Mouse (Mus musculus) limb, embryonic 14.5 days (tissue): ENCODE measurements at regions not wholly inside any gene's neighbourhood (a gene's known extent, or its start where the extent isn't known, plus 50 kb on each side); places are given as distances from the start of the nearest gene placed in this dataset.
A peak's percentile ranks its signal among the peaks of the same experiment; 100 is the strongest.

Source experiments
- ATAC-seq: fragments of 200-750 bp; cut with Nextera tagmentation; 2 replicates; pipeline ENCODE4 v1.8.0; 2017; ENCODE audit warnings: low read depth, moderate number of reproducible peaks, moderate TSS enrichment; ENCODE audit not compliant: low FRiP score
- DNase-seq: peaks from one replicate; pipeline ENCODE4 v3.0.0-alpha.2; 2015; ENCODE audit warnings: low spot score
- H3K27ac ChIP-seq: fragments of 300-500 bp; sonication (generic); replicated peaks from 2 replicates; pipeline ENCODE4 v1.5.1; 2014; ENCODE audit warnings: low read depth, mild to moderate bottlenecking, low read length, moderate library complexity, mixed read lengths
- H3K27me3 ChIP-seq: fragments of 300-500 bp; sonication (generic); 2 replicates; pipeline ENCODE4 v1.6.1; 2014; ENCODE audit warnings: low read length, mixed read lengths; ENCODE audit not compliant: control insufficient read depth, insufficient read depth
- H3K36me3 ChIP-seq: fragments of 300-500 bp; sonication (generic); 2 replicates; pipeline ENCODE4 v1.6.1; 2014; ENCODE audit warnings: mild to moderate bottlenecking, low read length, moderate library complexity, mixed read lengths; ENCODE audit not compliant: control insufficient read depth, insufficient read depth
- H3K4me1 ChIP-seq: fragments of 300-500 bp; sonication (generic); 2 replicates; pipeline ENCODE4 v1.6.1; 2014; ENCODE audit warnings: antibody characterized with exemption, low read length, mixed read lengths; ENCODE audit not compliant: control insufficient read depth, insufficient read depth
- H3K4me2 ChIP-seq: fragments of 300-500 bp; sonication (generic); replicated peaks from 2 replicates; pipeline ENCODE4 v1.6.1; 2014; ENCODE audit warnings: low read depth, mild to moderate bottlenecking, low read length, moderate library complexity; ENCODE audit not compliant: severe bottlenecking
- H3K4me3 ChIP-seq: fragments of 300-500 bp; sonication (generic); replicated peaks from 2 replicates; pipeline ENCODE4 v1.5.1; 2014; ENCODE audit warnings: low read length
- H3K9ac ChIP-seq: fragments of 300-500 bp; sonication (generic); 2 replicates; pipeline ENCODE4 v1.6.1; 2014; ENCODE audit warnings: mild to moderate bottlenecking, low read depth, low read length, moderate library complexity; ENCODE audit not compliant: severe bottlenecking
- H3K9me3 ChIP-seq: fragments of 300-500 bp; sonication (generic); 2 replicates; pipeline ENCODE4 v1.6.1; 2016; ENCODE audit warnings: low read length; ENCODE audit not compliant: control insufficient read depth
- POLR2A ChIP-seq: fragments of 200-500 bp; IDR thresholded peaks from 2 replicates; pipeline ENCODE4 v1.8.0; 2012; ENCODE audit warnings: inconsistent platforms, mild to moderate bottlenecking, moderate library complexity, borderline replicate concordance; ENCODE audit not compliant: insufficient read depth, insufficient read length; ENCODE audit errors: extremely low read depth
- WGBS: fragments of 180-500 bp; shearing (Covaris S2); extraction: QIAGEN DNeasy Blood & Tissue Kit; methylation state at CpG from one replicate; pipeline ENCODE4 v1.1.7; 2014; 5-methylcytosine and 5-hydroxymethylcytosine counted together

DNA sequence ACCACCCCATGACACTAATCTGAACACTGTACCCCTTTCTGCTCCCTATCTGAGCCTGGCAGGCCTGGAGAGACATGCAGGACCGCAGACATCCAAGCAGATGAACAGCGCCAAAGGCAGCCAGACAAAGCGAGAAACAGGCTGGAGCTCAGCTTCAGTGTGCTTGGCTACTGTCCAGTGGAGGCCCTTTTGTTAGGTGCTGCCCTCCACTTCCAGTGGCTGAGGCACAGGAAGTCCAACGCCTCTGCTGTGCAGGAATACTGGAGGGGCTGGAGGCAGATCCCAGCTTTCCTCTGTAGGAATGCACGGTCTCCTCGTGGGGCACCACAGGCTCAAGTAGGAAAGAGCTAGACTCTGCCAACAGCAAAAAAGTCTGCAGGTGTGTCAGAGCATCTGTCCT, 112.6 kb downstream of the Mrm1 start:
- Histone ChIP-seq H3K9ac (no peak overlapping the region), H3K36me3 (no peaks in the 10 kb centered on the region), H3K4me1 (peaks cover 19% of the 10 kb centered on the region), H3K27ac (no peak overlapping the region), H3K9me3 (no peaks in the 10 kb centered on the region), H3K4me2 (no peak overlapping the region), H3K4me3 (no peak overlapping the region), H3K27me3 (peaks cover 14% of the 10 kb centered on the region; the same call in 1 of the 2 replicates)
- ATAC-seq (no peak), DNase-seq (peak; percentile 33)
- 35% methylated on average over 6 of the region's 6 CpGs for WGBS
- TF ChIP-seq POLR2A, result no peak

DNA sequence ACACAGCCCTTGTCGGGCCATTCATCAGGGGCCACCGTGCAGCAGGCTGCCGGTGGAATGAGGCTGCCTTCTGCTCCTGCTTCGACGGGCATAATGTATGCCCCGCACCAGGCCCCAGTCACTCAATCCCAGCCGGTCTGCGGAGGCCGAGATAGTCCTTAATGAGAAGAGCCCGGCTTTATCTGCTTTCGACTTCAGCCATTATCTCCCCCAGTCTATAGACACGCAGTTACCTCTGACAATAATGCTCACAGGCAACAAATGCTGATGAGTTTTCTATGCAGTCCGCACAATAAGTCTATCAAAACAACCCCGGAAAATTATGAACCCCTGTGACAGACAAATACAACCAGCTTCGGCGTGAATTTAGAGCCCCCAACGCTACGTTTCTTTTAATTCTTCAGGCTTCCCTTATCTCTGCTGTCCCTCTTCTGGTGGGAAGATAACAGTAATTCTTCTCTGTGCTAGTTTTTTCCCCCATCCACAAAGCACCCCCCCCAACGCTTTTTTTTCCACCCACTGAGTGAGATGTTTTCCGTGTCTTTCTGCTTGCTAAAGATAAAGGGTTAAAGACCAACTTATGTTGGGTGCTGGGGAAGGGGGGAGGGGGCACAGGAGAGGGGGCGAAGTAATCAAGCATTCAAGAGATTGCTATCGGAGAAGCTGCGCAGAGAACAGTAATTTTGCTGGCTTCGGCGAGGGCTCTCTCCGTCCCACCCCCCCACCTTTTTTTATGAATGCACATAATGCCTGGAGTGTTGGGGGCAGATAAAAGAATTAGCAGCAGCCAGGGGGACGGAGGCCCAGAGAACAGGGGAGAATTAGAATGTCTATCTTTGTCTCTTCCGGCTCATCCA, 117.8 kb downstream of the Mrm1 start:
- H3K27me3 ChIP-seq, result peaks cover 25% of the 10 kb centered on the region; the same call in 1 of the 2 replicates
- 13% methylated on average over 28 of the region's 28 CpGs for WGBS
- DNase-seq (no peak), ATAC-seq (no peak)
- no peak overlapping the region for H3K27ac ChIP-seq
- no peak overlapping the region for H3K4me3 ChIP-seq
- no peak overlapping the region for H3K9ac ChIP-seq
- H3K4me1 ChIP-seq, result no peaks in the 10 kb centered on the region; the same call in 1 of the 2 replicates
- no peaks in the 10 kb centered on the region for H3K9me3 ChIP-seq
- H3K4me2 ChIP-seq, result 0 out of 2 replicates have a peak overlapping the region, but pooled peaks have one; percentile 3
- H3K36me3 ChIP-seq, result no peaks in the 10 kb centered on the region
- no peak for TF ChIP-seq POLR2A

DNA sequence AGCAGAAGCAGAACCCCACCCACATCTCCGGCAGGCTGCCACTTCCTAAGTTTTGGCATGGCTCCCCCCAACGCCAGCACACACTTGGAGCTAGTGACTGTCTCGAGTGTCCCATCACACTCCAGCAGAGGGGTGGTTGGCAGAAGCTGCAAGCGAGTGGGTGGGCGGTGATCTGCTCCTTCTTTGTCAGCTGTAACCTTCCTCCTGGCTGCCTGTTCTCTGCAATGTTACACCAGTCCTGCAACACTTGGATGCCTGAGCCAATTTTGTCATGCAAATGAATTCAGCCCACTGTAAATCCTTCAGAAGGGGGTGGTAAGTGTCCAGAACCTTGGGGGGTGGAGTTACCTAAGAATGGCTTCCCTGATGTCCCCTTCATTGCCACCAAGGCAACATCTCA, 121.8 kb downstream of the Mrm1 start:
- Histone ChIP-seq H3K36me3 (no peaks in the 10 kb centered on the region), H3K27ac (no peak overlapping the region), H3K4me3 (no peak overlapping the region), H3K4me1 (no peaks in the 10 kb centered on the region), H3K27me3 (peaks cover 23% of the 10 kb centered on the region; the same call in 1 of the 2 replicates), H3K9me3 (no peaks in the 10 kb centered on the region), H3K4me2 (no peak overlapping the region), H3K9ac (no peak overlapping the region)
- no peak for TF ChIP-seq POLR2A
- DNase-seq (no peak), ATAC-seq (no peak)
- WGBS, result 48% methylated on average over 5 of the region's 5 CpGs

DNA sequence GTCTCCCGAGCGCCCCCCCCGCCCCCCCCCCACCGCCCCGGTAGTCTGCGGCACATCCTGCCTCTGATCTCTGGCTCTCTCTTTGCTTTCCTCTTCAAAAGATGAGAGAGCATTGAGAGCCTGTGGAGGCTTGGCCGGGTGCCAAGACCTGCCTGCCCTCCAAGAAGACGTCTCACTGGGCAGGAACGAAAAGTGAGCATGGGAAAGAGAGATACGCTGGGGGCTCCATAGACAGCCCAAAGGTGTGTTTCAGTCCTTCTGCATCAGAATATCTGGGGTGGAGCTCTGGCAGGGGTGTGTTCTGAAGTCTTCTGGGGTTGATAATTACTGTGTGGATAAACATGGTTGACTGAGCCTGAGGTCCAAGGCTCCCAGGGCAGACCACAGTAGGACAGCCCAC, 126.7 kb downstream of the Mrm1 start:
- Histone ChIP-seq H3K4me1 (no peaks in the 10 kb centered on the region), H3K27ac (no peak overlapping the region), H3K9me3 (no peaks in the 10 kb centered on the region), H3K36me3 (no peaks in the 10 kb centered on the region), H3K4me3 (no peak overlapping the region), H3K4me2 (no peak overlapping the region), H3K27me3 (no peaks in the 10 kb centered on the region), H3K9ac (no peak overlapping the region)
- 12% methylated on average over 9 of the region's 10 CpGs for WGBS
- TF ChIP-seq POLR2A, result no peak
- ATAC-seq (no peak), DNase-seq (no peak)

DNA sequence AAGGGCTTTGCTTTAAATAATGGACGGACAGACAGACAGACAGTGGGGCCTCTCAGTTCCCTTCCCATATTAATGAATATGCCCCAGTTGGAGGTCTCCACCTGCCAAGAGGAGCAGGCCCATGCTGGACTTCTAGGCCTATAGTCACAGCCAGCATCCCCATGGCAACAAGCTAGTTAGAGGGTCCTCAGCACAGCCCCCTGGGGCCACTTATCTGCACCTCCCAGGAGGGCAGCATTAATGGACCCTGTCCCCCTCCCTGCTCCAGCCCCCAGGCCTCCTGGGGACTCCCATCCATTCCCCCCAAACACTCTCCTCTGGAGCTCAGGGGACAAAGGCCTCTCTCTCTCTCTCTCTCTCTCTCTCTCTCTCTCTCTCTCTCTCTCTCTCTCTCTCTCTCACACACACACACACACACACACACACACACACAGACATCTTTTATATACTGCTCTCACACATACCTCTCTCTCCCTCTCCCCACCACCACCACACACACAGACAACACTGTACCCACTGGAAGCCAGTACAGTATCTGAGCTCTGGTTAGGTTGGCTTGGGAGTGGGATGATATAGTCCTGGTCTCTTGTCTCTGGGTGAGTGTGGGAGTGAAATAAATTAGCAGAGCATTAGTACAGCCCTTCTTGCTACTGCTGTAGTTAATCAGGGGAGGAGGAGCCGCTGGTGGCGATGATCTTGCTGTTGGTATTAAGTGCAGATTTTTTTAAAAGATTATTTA, 127.7 kb downstream of the Mrm1 start:
- ATAC-seq (no peak), DNase-seq (no peak)
- no peak overlapping the region for H3K27ac ChIP-seq
- no peaks in the 10 kb centered on the region for H3K36me3 ChIP-seq
- TF ChIP-seq POLR2A, result no peak
- WGBS, result 56% methylated on average over 3 of the region's 3 CpGs
- no peak overlapping the region for H3K4me3 ChIP-seq
- H3K4me1 ChIP-seq, result no peaks in the 10 kb centered on the region
- H3K27me3 ChIP-seq, result no peaks in the 10 kb centered on the region
- H3K4me2 ChIP-seq, result no peak overlapping the region
- no peaks in the 10 kb centered on the region for H3K9me3 ChIP-seq
- H3K9ac ChIP-seq, result no peak overlapping the region
